Comparison of ENCODE assay signal across 15 mouse cellular contexts in genomic region chr8:115189836-115190235, GRCm38 (mm10).
DNase-seq lines count a peak whose midpoint lies in the region; ATAC-seq and TF ChIP-seq lines count a peak whose summit lies in the region.
"Had no signal": no experiment of that assay in that cellular context is flagged by ENCODE, and none has a peak within 500 bp of the region (broad histone marks: within the 10 kb centered on the region; RNA-seq: fewer than 3 reads in every experiment).

No protein-coding gene starts in this region.

- H3K27ac ChIP-seq in small intestine, adult 2 months (ENCODE audit: insufficient read depth, low read depth, low read length): no peak overlapping the region
- H3K27ac ChIP-seq: embryonic facial prominence, embryonic 13.5 days; forebrain, embryonic 15.5 days; hindbrain, postnatal 0 days; liver, embryonic 15.5 days had no signal

- no peaks in the 10 kb centered on the region for H3K27me3 ChIP-seq in small intestine, adult 2 months (ENCODE audit: control insufficient read depth, insufficient read depth, low read length)
- H3K27me3 ChIP-seq: forebrain, embryonic 15.5 days; liver, embryonic 15.5 days had no signal

- H3K36me3 ChIP-seq in small intestine, adult 2 months (ENCODE audit: control insufficient read depth, insufficient read depth, low read length): no peaks in the 10 kb centered on the region
- H3K36me3 ChIP-seq: embryonic facial prominence, embryonic 13.5 days; forebrain, embryonic 15.5 days; liver, embryonic 15.5 days had no signal

- H3K4me3 ChIP-seq in small intestine, adult 2 months (ENCODE audit: low read depth, low read length): peak overlapping the region; percentile 43; the same call in 1 of the 2 replicates
- H3K4me3 ChIP-seq: embryonic facial prominence, embryonic 13.5 days; forebrain, embryonic 15.5 days; liver, embryonic 15.5 days had no signal

- no peak for TF ChIP-seq CTCF in small intestine, adult 2 months (IDR thresholded peaks at IDR 0.05; ENCODE audit: extremely low read depth, insufficient read length, insufficient replicate concordance, low read depth, low read length)

- TF ChIP-seq POLR2A in small intestine, adult 2 months (IDR thresholded peaks at IDR 0.05; ENCODE audit: low read depth, low read length): no peak

- H3K4me1 ChIP-seq in small intestine, adult 2 months (ENCODE audit: control insufficient read depth, insufficient read depth, insufficient read length, low read length): peaks cover 7% of the 10 kb centered on the region; the same call in 1 of the 2 replicates
- H3K4me1 ChIP-seq: liver, embryonic 15.5 days had no signal

- WGBS in small intestine, adult 2 months: 15% methylated on average over 11 of the region's 11 CpGs

- peak; percentile 64 for ATAC-seq in granulocyte monocyte progenitor cell, adult 5-6 weeks (replicated peaks; ENCODE audit: poor library complexity, severe bottlenecking)
- ATAC-seq: forebrain, embryonic 15.5 days; hindbrain, postnatal 0 days; midbrain, embryonic 16.5 days had no signal

- DNase-seq in lung, postnatal 36 days: peak; percentile 27
- no peak for DNase-seq in lung, postnatal 14 days
- no peak for DNase-seq in layer of hippocampus, adult 8-10 months (ENCODE audit: low spot score in 2 of 2)
- no peak for DNase-seq in urinary bladder, adult 2 months (ENCODE audit: low spot score)
- no peak for DNase-seq in cerebellum, postnatal 14 days
- DNase-seq: cerebellum, adult 18-20 months; gastrocnemius, postnatal 14 days; kidney, postnatal 4 days had no signal
